Mouse (Mus musculus) adrenal gland, adult (tissue): ENCODE results near the gene Eif4b.
A peak's percentile ranks its signal among the peaks of the same experiment; 100 is the strongest.

ENCODE experiments used
- DNase-seq, 2 experiments: peaks; one replicate each; pipeline ENCODE4 v3.0.0; 2022 to 2023; ENCODE audit warnings: low spot score in 1 of 2; ENCODE audit not compliant: inconsistent age in 2 of 2

The Eif4b gene

GRCm38 (mm10) chr15:102116753-102117415 is 43.3 kb downstream of the Eif4b start:
- DNase-seq: no peak

GRCm38 (mm10) chr15:102117461-102118443 is 44.2 kb downstream of the Eif4b start:
- peak; percentile 49 to 67 for DNase-seq

GRCm38 (mm10) chr15:102118591-102118990 is 45.0 kb downstream of the Eif4b start:
- peak in 1 of 2 experiments; percentile 25 for DNase-seq

- DNase-seq: no peak
These were observed 45.7 kb downstream of the Eif4b start for GRCm38 (mm10) chr15:102119121-102119830.

- peak in 1 of 2 experiments; percentile 29 for DNase-seq
These were observed 46.2 kb downstream of the Eif4b start for GRCm38 (mm10) chr15:102119831-102120170.

GRCm38 (mm10) chr15:102120530-102120929 is 47.0 kb downstream of the Eif4b start:
- DNase-seq: peak; percentile 63 to 71

- peak; percentile 80 to 88 for DNase-seq
These were observed 52.7 kb downstream of the Eif4b start for GRCm38 (mm10) chr15:102126303-102126702.

- peak in 1 of 2 experiments; percentile 46 for DNase-seq
These were observed 59.7 kb downstream of the Eif4b start for GRCm38 (mm10) chr15:102133314-102133713.

GRCm38 (mm10) chr15:102134709-102135108 is 61.1 kb downstream of the Eif4b start:
- DNase-seq: no peak

- no peak for DNase-seq
These were observed 62.1 kb downstream of the Eif4b start for GRCm38 (mm10) chr15:102135522-102136128.

GRCm38 (mm10) chr15:102136129-102136758 is 62.7 kb downstream of the Eif4b start, which contains the start of gene Spryd3:
TSS of gene Spryd3 (minus strand) at chr15:102136234.
- peak; percentile 98 to 100 for DNase-seq

GRCm38 (mm10) chr15:102141120-102141519 is 67.5 kb downstream of the Eif4b start:
- DNase-seq: no peak

- DNase-seq: no peak
These were observed 69.6 kb downstream of the Eif4b start for GRCm38 (mm10) chr15:102142914-102143912.

- DNase-seq: no peak
These were observed 70.7 kb downstream of the Eif4b start, which contains the start of gene Igfbp6 for GRCm38 (mm10) chr15:102144274-102144711. TSS of gene Igfbp6 (plus strand) at chr15:102144362.

- DNase-seq: no peak
These were observed 71.2 kb downstream of the Eif4b start for GRCm38 (mm10) chr15:102144726-102145125.

- DNase-seq: peak; percentile 85 to 91
These were observed 71.8 kb downstream of the Eif4b start for GRCm38 (mm10) chr15:102145330-102145729.

GRCm38 (mm10) chr15:102146089-102146488 is 72.5 kb downstream of the Eif4b start:
- DNase-seq: no peak
